Mouse (Mus musculus): ENCODE data around the gene Arl4c.
A peak's percentile ranks its signal among the peaks of the same experiment; 100 is the strongest.

The Arl4c gene

GRCm38 (mm10) chr1:88701870-88702661 is at the start of gene Arl4c:
Arl4c (minus strand) TSS chr1:88702221.
- peak; percentile 91 for DNase-seq

- no peak for DNase-seq
Measured at GRCm38 (mm10) chr1:88751332-88751731, 49.3 kb upstream of the Arl4c start.

- DNase-seq, result no peak
Measured at GRCm38 (mm10) chr1:88750576-88750975, 48.6 kb upstream of the Arl4c start.

- peak; percentile 11 for DNase-seq
Measured at GRCm38 (mm10) chr1:88750126-88750525, 48.1 kb upstream of the Arl4c start.

DNA sequence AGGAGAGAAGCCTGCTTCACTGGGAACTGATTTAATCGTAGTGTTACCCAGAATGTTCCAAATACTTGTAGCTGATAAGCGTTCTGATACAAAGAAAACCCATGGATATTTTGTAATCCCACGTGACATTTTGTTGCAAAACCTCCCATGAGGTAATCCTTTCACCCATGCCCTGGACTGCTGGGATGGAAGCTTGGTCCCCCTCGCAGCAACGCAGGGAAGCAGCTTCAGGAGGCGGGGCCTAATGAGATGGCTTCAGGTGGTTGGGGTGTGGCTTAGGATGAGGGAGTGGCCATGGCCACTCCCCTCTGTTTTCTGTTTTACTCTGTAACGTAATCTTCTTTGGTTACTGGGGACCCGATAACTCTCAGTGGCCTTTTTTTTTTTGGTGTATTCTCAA is 47.1 kb upstream of the Arl4c start:
- DNase-seq, result no peak

DNA sequence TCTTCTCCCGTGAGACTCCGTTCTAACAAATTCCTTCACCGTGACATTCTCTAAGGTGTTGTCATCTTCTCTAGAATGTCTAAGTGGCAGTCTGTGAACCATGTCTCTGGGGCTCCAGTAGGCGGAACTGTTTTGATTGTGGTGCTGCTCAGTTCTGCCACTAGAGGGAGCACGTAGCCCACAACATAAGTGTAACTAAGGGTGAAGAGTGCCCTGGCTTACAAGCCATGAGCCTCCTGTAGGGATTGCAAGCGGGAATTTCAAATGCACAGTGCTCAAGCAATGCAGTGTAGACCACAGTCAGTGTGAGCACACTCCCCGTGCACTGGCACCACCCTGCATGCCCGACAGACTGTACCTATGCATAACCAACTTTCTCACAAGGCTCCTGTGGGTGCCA is 43.2 kb upstream of the Arl4c start:
- peak; percentile 80 for DNase-seq

GRCm38 (mm10) chr1:88744261-88744660 is 42.2 kb upstream of the Arl4c start:
- no peak for DNase-seq

GRCm38 (mm10) chr1:88742372-88742771 is 40.4 kb upstream of the Arl4c start:
- DNase-seq, result peak; percentile 54

DNA sequence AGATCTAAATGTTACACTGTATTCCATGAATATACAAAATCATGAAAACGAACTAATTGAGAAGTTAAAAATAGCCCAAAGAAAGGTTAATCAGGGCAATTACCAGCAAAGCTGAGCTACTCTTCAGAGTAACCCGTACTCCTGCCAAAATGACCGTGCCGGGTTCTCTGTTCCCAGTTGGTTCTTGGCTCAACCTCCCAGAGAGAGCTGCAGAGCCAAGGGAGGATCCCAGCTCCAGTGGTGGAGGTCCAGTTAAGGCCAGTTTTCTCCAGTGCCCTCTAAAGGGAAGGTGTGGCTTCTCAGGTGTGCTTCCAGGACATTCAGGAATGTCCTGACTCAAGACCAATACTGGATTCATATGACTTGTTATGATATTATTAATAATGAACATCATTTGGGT is 37.5 kb upstream of the Arl4c start:
- DNase-seq, result no peak

DNA sequence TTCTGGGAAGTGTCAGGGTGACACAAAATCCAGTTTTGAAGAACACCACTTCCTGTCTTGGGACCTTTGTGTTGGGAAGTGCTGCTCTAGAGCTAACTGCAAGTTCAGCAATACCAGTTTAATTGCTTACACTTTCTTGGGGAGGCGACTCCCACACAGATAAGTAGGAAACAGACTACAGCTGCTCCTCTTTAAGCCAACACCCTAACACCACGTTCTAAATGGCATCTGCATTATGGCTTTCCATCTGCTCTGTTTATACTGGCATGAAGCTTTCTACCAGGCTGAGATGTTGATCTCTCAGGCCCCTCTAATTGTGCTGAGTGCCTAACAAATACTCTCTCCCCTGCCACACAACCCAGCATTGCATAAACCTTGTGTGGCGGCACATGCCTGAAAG is 36.9 kb upstream of the Arl4c start:
- DNase-seq, result no peak

DNA sequence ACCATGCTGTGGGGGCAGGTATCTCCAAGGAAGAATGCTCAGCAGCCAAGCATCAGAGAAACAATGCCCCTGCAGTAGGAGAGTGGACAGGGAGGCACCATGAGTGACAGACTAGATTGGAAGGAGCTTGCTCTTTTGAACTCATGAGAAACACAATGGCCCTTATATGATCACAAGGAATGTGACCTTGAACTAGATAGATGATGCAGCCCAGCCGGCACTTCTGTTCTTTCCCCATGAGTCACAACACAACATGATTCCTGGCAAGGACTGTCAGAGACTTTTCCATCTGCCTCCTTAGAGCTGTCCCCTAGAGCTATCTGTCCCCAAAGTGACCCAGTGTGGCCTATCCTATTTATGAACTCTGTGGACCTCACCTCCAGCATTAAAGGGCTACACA is 27.5 kb upstream of the Arl4c start:
- DNase-seq, result no peak

- DNase-seq, result no peak
Measured at GRCm38 (mm10) chr1:88727369-88727768, 25.3 kb upstream of the Arl4c start.

DNA sequence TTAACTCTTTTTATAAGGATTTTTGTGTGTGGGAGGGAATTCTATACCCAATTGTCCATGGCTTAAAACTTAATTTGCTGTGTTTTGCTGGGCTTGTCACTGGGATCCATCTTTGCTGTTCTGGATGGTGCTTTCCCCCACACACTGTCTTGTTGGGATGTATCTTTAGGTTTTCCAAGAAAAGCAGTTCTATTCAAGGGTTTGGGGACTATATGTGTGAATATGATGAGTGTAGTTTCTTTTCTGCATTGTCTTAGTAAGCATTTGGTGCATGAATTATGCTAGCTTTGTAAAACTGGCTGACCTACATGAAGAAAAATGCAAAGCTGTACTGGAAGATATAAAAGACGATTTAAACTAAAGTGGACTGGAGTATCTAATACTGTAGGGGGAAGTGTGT is 23.7 kb upstream of the Arl4c start:
- no peak for DNase-seq

DNA sequence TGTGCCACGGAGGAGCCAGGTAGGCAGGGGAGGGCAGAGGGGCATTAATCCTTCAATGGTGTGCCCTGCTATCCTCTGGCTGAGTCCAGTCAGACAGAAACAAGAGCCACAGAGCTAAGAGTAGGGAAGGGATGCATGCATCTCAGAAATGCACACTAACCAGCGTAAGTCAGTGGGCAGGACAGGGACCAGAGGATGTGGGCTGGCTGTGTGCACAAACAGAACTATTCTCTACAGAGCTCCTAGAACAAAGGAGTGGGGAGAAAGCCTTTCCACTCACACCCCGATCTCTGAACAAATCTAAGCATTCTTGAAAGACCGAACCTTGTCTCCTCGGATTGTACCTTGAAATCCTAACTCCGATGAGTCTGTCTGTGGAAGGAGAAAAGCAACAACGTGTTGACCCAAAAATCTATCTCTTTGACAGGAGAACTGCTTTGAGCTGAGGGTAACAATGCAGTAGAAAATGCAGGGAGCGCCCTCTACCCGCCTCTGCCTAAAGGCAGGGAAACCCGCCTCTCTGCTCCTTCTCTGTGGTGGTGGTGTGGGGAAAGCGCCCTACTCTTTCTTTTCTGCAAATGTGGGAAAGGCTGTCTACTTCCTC is 18.7 kb upstream of the Arl4c start:
- DNase-seq, result peak; percentile 53

DNA sequence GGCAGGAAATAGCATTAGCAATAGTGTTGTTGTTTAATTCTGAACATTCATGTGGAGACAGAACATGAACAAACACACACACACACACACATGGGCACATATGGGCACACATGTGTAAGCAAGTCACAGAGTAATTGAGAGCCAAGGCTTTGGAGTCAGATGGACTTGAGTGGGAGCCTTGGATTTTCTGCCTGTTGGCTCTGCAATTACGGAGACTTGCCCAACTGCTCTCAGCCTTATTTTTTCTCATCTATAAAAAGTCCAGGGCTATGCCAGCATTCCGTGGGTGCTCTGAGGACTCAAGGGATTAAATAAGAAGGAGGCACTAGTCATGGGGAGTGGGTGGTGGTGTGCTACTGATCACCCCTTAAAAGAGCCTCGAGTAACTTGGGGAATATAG is 16.5 kb upstream of the Arl4c start:
- DNase-seq, result no peak

DNA sequence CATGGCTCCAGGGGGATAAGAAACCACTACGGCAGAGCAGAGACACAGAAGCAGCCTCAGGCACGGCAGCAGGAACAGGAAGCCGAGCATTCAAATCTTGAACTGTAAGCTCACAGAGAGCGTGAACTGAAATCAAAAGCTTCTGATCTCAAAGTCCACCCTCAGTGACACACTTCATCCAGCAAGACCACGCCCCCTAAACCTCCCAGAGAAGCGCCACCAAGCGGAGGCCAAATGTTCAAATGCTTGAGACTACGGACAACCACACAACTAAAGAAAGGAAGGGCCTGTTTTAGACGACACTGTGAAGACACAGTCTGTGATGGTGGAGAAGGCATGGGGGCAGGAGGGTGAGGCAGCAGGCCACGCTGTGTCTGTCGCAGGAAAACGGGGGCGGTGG is 15.7 kb upstream of the Arl4c start:
- DNase-seq, result no peak

DNA sequence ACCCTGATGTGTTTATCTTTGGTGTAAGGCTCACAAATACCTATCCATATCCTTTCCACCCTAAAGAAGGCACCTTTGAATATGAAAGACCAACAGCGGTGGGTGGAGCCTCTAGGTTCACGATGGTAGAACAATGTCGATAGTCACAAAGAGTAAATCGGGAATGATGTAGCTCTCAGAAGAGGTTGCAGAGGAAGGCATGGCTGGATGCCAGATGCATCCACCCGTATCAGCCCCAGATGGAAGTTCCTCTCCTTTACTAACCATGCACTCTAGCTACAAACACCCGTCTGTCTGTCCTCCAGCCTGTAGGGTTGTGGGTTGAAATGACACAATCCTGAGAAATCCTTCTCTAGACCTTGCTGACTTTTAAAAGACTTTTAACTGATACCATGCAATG is 10.0 kb upstream of the Arl4c start:
- no peak for DNase-seq

GRCm38 (mm10) chr1:88708646-88709305 is 6.8 kb upstream of the Arl4c start:
- DNase-seq, result peak; percentile 68

- no peak for DNase-seq
Measured at GRCm38 (mm10) chr1:88708191-88708590, 6.2 kb upstream of the Arl4c start.

DNA sequence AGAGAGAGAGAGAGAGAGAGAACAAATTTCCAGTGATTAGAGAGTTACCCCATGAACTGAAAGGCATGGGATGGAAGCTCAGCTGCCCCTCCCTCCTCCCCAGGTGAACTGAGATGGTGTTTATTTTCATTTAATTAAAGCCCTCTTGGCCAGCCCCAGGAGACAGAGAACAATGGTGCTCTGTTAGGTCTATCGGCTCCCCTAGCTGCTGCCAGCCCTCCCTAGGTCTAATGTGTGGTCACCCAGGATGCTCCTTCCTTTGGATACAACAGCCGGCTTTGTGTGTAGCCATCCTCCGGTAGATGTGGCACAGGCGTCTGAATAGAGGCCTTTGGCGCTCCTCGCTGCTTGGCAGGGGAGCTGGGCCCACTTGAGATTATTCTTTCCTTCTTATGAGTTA is 5.5 kb upstream of the Arl4c start:
- no peak for DNase-seq

GRCm38 (mm10) chr1:88705799-88706198 is 3.8 kb upstream of the Arl4c start:
- peak; percentile 92 for DNase-seq

DNA sequence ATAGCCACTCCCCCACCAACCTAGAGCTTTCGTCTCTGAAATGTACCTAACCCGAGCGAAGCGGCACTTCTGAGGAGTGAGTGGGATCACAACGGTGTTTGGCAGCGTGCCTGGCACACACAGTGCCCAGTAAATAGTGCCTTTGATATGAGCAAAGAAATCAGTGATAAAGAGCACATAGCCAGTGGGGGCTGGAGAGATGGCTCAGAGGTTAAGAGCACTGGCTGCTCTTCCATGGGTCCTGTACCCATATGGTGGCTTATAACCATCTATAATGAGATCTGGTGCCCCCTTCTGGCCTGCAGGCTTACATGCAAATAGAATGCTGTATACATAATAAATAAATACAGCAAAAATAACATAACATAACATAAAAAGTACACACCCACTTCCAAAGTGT is 3.0 kb upstream of the Arl4c start:
- DNase-seq, result peak; percentile 85

- peak; percentile 64 for DNase-seq
Measured at GRCm38 (mm10) chr1:88700961-88701861, 810 bp downstream of the Arl4c start.
